Mouse (Mus musculus) brown adipose tissue, adult 24 weeks (tissue): ENCODE data around the gene Tbc1d16. TPM values are rescaled to one million over a fixed set of nuclear protein-coding genes. Genes with fewer than 3 reads are reported as not detected.

Experiments
- H3K27ac ChIP-seq: fragments of 200-500 bp; replicated peaks from 2 replicates; pipeline ENCODE4 v1.5.1; 2012; ENCODE audit warnings: low read depth, mild to moderate bottlenecking, low read length
- H3K4me1 ChIP-seq: fragments of 200-500 bp; 2 replicates; pipeline ENCODE4 v1.6.1; 2012; ENCODE audit warnings: low read length, mixed read lengths; ENCODE audit not compliant: control insufficient read depth, insufficient read depth, insufficient read length
- H3K4me3 ChIP-seq: fragments of 200-500 bp; 2 replicates; pipeline ENCODE4 v1.5.1; 2012; ENCODE audit warnings: low read depth, mild to moderate bottlenecking, low read length, moderate library complexity; ENCODE audit not compliant: insufficient read depth
- polyA plus RNA-seq: library from polyadenylated mRNA; stranded (reverse); fragments of >200 nt; gene quantifications from 2 replicates; pipeline ENCODE4 v1.2.4, GENCODE M21; 2012; ENCODE audit not compliant: missing spikeins, insufficient read depth, insufficient read length

Tbc1d16 gene
- polyA plus RNA-seq, 1 experiment, result 3.3 TPM

- no peak overlapping the region for H3K4me3 ChIP-seq
- no peak overlapping the region for H3K27ac ChIP-seq
- no peaks in the 10 kb centered on the region for H3K4me1 ChIP-seq
Measured at GRCm38 (mm10) chr11:119157377-119158189, 70.7 kb downstream of the Tbc1d16 start.

- H3K4me3 ChIP-seq, result no peak overlapping the region
- no peaks in the 10 kb centered on the region for H3K4me1 ChIP-seq
- no peak overlapping the region for H3K27ac ChIP-seq
Measured at GRCm38 (mm10) chr11:119156481-119157254, 71.6 kb downstream of the Tbc1d16 start.

- Histone ChIP-seq H3K27ac (no peak overlapping the region), H3K4me3 (no peak overlapping the region), H3K4me1 (no peaks in the 10 kb centered on the region)
Measured at GRCm38 (mm10) chr11:119155638-119156480, 72.4 kb downstream of the Tbc1d16 start.

GRCm38 (mm10) chr11:119152321-119152831, 75.9 kb downstream of the Tbc1d16 start:
- H3K4me1 ChIP-seq, result no peaks in the 10 kb centered on the region
- H3K27ac ChIP-seq, result no peak overlapping the region
- no peak overlapping the region for H3K4me3 ChIP-seq

- H3K4me1 ChIP-seq, result no peaks in the 10 kb centered on the region
- H3K27ac ChIP-seq, result no peak overlapping the region
- H3K4me3 ChIP-seq, result no peak overlapping the region
Measured at GRCm38 (mm10) chr11:119151073-119151607, 77.2 kb downstream of the Tbc1d16 start.

GRCm38 (mm10) chr11:119150442-119150841, 77.9 kb downstream of the Tbc1d16 start:
- Histone ChIP-seq H3K27ac (no peak overlapping the region), H3K4me1 (no peaks in the 10 kb centered on the region), H3K4me3 (no peak overlapping the region)

GRCm38 (mm10) chr11:119148829-119149228, 79.5 kb downstream of the Tbc1d16 start:
- Histone ChIP-seq H3K4me3 (no peak overlapping the region), H3K27ac (no peak overlapping the region), H3K4me1 (no peaks in the 10 kb centered on the region)

- H3K4me3 ChIP-seq, result no peak overlapping the region
- no peaks in the 10 kb centered on the region for H3K4me1 ChIP-seq
- H3K27ac ChIP-seq, result no peak overlapping the region
Measured at GRCm38 (mm10) chr11:119147153-119147552, 81.1 kb downstream of the Tbc1d16 start.

- H3K4me1 ChIP-seq, result no peaks in the 10 kb centered on the region
- H3K27ac ChIP-seq, result no peak overlapping the region
- no peak overlapping the region for H3K4me3 ChIP-seq
Measured at GRCm38 (mm10) chr11:119146140-119146539, 82.2 kb downstream of the Tbc1d16 start.

- no peak overlapping the region for H3K27ac ChIP-seq
- no peak overlapping the region for H3K4me3 ChIP-seq
- no peaks in the 10 kb centered on the region for H3K4me1 ChIP-seq
Measured at GRCm38 (mm10) chr11:119144801-119145475, 83.4 kb downstream of the Tbc1d16 start.

GRCm38 (mm10) chr11:119143376-119144002, 84.8 kb downstream of the Tbc1d16 start:
- no peak overlapping the region for H3K27ac ChIP-seq
- no peaks in the 10 kb centered on the region for H3K4me1 ChIP-seq
- no peak overlapping the region for H3K4me3 ChIP-seq

GRCm38 (mm10) chr11:119142615-119143014, 85.7 kb downstream of the Tbc1d16 start:
- Histone ChIP-seq H3K4me1 (no peaks in the 10 kb centered on the region), H3K27ac (no peak overlapping the region), H3K4me3 (no peak overlapping the region)

GRCm38 (mm10) chr11:119139026-119139425, 89.3 kb downstream of the Tbc1d16 start:
- Histone ChIP-seq H3K4me1 (peaks cover 9% of the 10 kb centered on the region), H3K4me3 (no peak overlapping the region), H3K27ac (no peak overlapping the region)

- Histone ChIP-seq H3K4me3 (no peak overlapping the region), H3K4me1 (peaks cover 11% of the 10 kb centered on the region)
Measured at GRCm38 (mm10) chr11:119138205-119138604, 90.1 kb downstream of the Tbc1d16 start.

More at GRCm38 (mm10) chr11:119138205-119138604, 90.1 kb downstream of the Tbc1d16 start:
- H3K27ac ChIP-seq, result no peak overlapping the region
